Mouse (Mus musculus): ENCODE data around the gene Fam234b.

DNA sequence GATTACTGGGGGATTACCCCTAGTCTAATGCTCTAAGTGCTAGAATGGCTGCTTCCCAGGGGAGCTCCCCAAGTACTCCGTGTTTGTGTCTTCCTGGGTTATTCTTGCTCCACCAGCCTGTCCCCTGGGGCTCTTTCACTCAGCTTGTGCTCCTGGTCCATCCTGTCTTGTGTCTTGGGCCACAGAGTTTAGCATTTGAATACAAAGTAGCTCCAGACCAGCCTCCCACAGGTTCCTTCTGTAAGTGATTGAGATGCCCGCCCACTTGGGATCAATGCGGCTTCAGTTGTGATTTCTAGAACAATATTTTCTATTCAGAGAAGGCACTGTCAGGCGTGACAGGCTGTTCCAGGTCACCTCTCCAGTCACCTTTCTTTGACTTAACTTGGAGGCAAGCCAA lies 4.0 kb upstream of the Fam234b start:
- no peak for TF ChIP-seq CEBPB (IDR thresholded peaks at IDR 0.05; ENCODE audit: insufficient read depth, poor library complexity, severe bottlenecking)
- no peak for TF ChIP-seq POLR2A (IDR thresholded peaks at IDR 0.05; ENCODE audit: insufficient read length, low read depth)
- no peak for TF ChIP-seq MAX (IDR thresholded peaks at IDR 0.05; ENCODE audit: low read depth)
- TF ChIP-seq TCF12 (IDR thresholded peaks at IDR 0.05; ENCODE audit: insufficient read depth, poor library complexity, severe bottlenecking), result no peak
- no peak for TF ChIP-seq USF1 (IDR thresholded peaks at IDR 0.05; ENCODE audit: low read depth)
- no peak for TF ChIP-seq POLR2AphosphoS2 (IDR thresholded peaks at IDR 0.05; ENCODE audit: insufficient read length, low read depth)
- TF ChIP-seq MYOG (IDR thresholded peaks at IDR 0.05; ENCODE audit: control insufficient read depth in 1 of 3, insufficient read depth in 1 of 3, insufficient read length in 2 of 3, low read depth in 2 of 3), result no peak
- no peak for TF ChIP-seq REST (IDR thresholded peaks at IDR 0.05; ENCODE audit: insufficient read depth, insufficient read length)

Data from myocyte (in vitro differentiated cells).